Mouse (Mus musculus): ENCODE data around the gene Olfr1184. TPM values are rescaled to one million over a fixed set of nuclear protein-coding genes. Genes with fewer than 3 reads are reported as not detected.
"Not testable (repeated sequence)": the region's sequence is repeated elsewhere in the genome, so short reads cannot be mapped to it uniquely, and the experiment has no call there.

Olfr1184 gene
- polyA plus RNA-seq (2016; fragmentation: Nextera tagmentation; extraction: Ambion mirVana), result not detected in 2 replicates

DNA sequence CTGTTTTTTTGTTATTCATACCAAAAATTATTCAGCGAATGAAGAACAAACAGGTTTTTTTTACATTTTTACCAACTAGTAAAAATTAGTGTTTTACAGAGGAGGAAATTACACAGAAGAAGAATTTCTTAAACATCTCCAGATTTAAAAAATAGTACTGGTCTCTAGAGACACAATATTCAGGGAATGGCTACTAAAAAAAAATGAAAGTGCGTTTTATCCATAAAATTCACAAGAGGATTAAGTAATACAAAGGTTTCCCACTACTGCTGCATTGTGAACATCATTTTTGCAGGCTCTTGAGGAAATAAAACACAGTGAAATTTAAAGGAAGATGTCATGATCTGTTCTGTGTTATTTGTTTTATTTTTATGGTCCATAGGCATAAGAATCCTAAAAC lies at the start of gene Olfr1184:
TSS of gene Olfr1184 (plus strand) at position 301 of the 400 bp plus-strand sequence.
- Histone ChIP-seq H3K9me3 (no peaks in the 10 kb centered on the region), H3K36me3 (replicated peaks) (no peaks in the 10 kb centered on the region), H3K4me1 (no peaks in the 10 kb centered on the region), H3K4me3 (no peak within 1 kb of the TSS), H3K27me3 (replicated peaks; ENCODE audit: low read depth, poor library complexity, severe bottlenecking) (no peaks in the 10 kb centered on the region), H3K27ac (replicated peaks) (no peak within 1 kb of the TSS)
- WGBS, result 90% methylated on average over 2 of the region's 2 CpGs
- no peak for DNase-seq (ENCODE audit: low spot score)

DNA sequence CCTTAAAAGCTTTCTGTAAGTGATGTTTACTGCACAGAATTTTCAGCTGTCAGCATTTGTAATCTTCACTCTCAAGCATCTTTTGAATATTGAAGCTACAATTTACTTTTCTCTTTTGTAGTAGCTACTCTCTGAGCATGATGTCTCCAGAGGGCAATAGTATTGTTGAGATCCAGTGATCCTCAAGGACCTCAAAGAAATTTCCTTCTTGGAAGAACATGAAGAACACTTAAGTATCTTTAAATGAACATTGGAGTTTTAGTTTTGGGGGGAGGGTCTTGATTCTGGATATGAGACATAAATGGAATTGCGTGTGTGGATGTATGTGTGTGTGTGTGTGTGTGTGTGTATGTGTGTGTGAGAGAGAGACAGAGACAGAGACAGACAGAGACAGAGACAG lies 34.4 kb upstream of the Olfr1184 start, which contains the start of gene Gm13757:
TSS of gene Gm13757 (minus strand) at position 101 of the 400 bp plus-strand sequence.
- DNase-seq (ENCODE audit: low spot score), result no peak
- no peaks in the 10 kb centered on the region for H3K4me1 ChIP-seq
- 98% methylated on average over 1 of the region's 1 CpGs for WGBS

DNA sequence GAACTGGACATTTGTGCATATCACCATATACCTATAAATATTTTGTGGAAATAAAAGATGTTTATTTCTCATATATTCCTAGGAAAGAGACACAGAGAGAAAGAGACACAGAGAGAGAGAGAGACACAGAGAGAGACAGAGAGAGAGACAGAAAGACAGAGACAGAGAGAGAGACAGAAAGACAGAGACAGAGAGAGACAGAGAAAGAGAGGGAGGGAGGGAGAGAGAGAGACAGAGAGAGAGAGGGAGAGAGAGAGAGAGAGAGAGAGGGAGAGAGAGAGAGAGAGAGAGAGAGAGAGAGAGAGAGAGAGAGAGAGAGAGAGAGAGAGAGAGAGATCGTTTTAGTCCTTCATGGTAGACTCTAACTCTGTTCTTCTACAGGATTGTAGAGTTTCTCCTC lies 28.8 kb upstream of the Olfr1184 start, which contains the start of gene Olfr1183:
TSS of gene Olfr1183 (plus strand) at position 301 of the 400 bp plus-strand sequence.
- H3K27ac ChIP-seq (replicated peaks); H3K9me3 ChIP-seq; H3K27me3 ChIP-seq (replicated peaks; ENCODE audit: low read depth, poor library complexity, severe bottlenecking); H3K36me3 ChIP-seq (replicated peaks); H3K4me3 ChIP-seq; H3K4me1 ChIP-seq; DNase-seq (ENCODE audit: low spot score): not testable (repeated sequence)
- WGBS, result 77% methylated on average over 1 of the region's 1 CpGs

More for the DNA sequence above, 34.4 kb upstream of the Olfr1184 start, which contains the start of gene Gm13757:
- no peaks in the 10 kb centered on the region for H3K27me3 ChIP-seq (replicated peaks; ENCODE audit: low read depth, poor library complexity, severe bottlenecking)
- no peaks in the 10 kb centered on the region for H3K9me3 ChIP-seq
- H3K4me3 ChIP-seq, result no peak within 1 kb of the TSS
- no peak within 1 kb of the TSS for H3K27ac ChIP-seq (replicated peaks)
- H3K36me3 ChIP-seq (replicated peaks), result no peaks in the 10 kb centered on the region

DNA sequence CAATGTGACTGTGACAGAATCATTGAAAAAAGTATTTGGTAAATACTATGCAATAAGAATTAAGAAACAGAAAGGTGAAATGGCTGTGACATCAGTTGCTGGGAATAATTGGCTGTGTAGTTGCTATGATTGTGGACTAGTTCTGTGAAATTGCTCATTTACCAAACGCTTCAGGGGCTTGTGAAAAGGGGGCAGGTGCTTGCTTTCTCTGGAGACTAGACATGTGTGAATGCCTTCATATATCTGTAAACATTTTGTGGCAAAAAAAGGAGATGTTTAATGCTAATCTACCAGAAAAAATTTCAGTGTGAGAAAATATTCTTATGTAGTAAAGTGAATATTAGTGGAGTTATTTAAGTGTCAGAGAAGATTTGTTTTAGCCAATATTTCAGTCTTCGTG lies 9.6 kb downstream of the Olfr1184 start, which contains the start of gene Olfr1185-ps1:
TSS of gene Olfr1185-ps1 (plus strand) at position 301 of the 400 bp plus-strand sequence.
- Histone ChIP-seq H3K27me3 (replicated peaks; ENCODE audit: low read depth, poor library complexity, severe bottlenecking) (no peaks in the 10 kb centered on the region), H3K36me3 (replicated peaks) (no peaks in the 10 kb centered on the region), H3K27ac (replicated peaks) (no peak within 1 kb of the TSS), H3K4me3 (no peak within 1 kb of the TSS), H3K4me1 (no peaks in the 10 kb centered on the region), H3K9me3 (no peaks in the 10 kb centered on the region)
- WGBS, result 76% methylated on average over 2 of the region's 2 CpGs
- DNase-seq (ENCODE audit: low spot score), result no peak

DNA sequence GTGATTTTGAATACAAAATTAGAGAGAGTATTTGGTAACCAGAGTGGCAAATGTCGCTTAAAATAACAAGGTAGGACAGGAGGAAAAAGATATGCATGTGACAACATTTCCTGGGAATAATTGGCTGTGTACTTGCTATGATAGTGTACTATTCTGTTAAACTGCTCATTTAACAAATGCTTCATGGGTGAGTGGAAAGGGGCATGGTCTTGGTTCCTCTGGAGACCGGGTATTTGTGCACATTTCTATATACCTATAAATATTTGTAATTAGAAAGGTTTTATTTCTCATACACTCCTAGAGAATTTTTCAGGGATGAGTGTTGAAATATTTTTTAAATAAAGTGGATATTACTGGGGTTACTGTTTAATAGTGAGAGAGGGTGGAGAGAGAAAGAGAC lies 34.9 kb downstream of the Olfr1184 start, which contains the start of gene Olfr1186:
TSS of gene Olfr1186 (plus strand) at position 301 of the 400 bp plus-strand sequence.
- Histone ChIP-seq H3K36me3 (replicated peaks) (no peaks in the 10 kb centered on the region), H3K27me3 (replicated peaks; ENCODE audit: low read depth, poor library complexity, severe bottlenecking) (no peaks in the 10 kb centered on the region), H3K9me3 (no peaks in the 10 kb centered on the region), H3K4me1 (no peaks in the 10 kb centered on the region), H3K27ac (replicated peaks) (no peak within 1 kb of the TSS), H3K4me3 (no peak within 1 kb of the TSS)
- 88% methylated on average over 2 of the region's 2 CpGs for WGBS
- DNase-seq (ENCODE audit: low spot score), result no peak

DNA sequence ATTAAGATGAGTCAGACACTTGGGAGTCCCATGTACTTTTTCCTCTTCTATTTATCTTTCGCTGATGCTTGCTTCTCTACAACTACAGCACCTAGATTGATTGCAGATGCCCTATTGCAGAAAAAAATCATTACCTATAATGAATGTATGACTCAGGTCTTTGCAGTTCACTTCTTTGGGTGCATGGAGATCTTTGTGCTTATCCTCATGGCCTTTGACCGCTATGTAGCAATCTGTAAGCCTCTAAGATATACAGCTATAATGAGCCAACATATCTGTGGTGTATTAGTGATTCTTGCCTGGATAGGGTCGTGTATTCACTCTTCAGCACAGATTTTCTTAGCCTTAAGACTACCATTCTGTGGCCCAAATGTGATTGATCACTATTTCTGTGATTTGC lies 42.3 kb downstream of the Olfr1184 start:
- H3K4me3 ChIP-seq, result no peak overlapping the region
- H3K4me1 ChIP-seq, result no peaks in the 10 kb centered on the region
- no peaks in the 10 kb centered on the region for H3K9me3 ChIP-seq
- H3K27ac ChIP-seq (replicated peaks), result no peak overlapping the region
- H3K27me3 ChIP-seq (replicated peaks; ENCODE audit: low read depth, poor library complexity, severe bottlenecking), result no peaks in the 10 kb centered on the region
- no peaks in the 10 kb centered on the region for H3K36me3 ChIP-seq (replicated peaks)
- no peak for DNase-seq (ENCODE audit: low spot score)
- WGBS, result 75% methylated on average over 3 of the region's 3 CpGs

Other genes with a start within 250 kb of the Olfr1184 start
- not detected in 2 replicates for gene Olfr1173, start 203.7 kb upstream of the Olfr1184 start, polyA plus RNA-seq (2016; fragmentation: Nextera tagmentation; extraction: Ambion mirVana)
- gene Olfr1174-ps, start 168.5 kb upstream of the Olfr1184 start, polyA plus RNA-seq (2016; fragmentation: Nextera tagmentation; extraction: Ambion mirVana), result not detected in 2 replicates
- gene Olfr1175-ps, start 156.4 kb upstream of the Olfr1184 start, polyA plus RNA-seq (2016; fragmentation: Nextera tagmentation; extraction: Ambion mirVana), result not detected in 2 replicates
- not detected in 2 replicates for gene Olfr1176, start 146.9 kb upstream of the Olfr1184 start, polyA plus RNA-seq (2016; fragmentation: Nextera tagmentation; extraction: Ambion mirVana)
- gene Olfr1177-ps, start 137.1 kb upstream of the Olfr1184 start, polyA plus RNA-seq (2016; fragmentation: Nextera tagmentation; extraction: Ambion mirVana), result not detected in 2 replicates
- not detected in 2 replicates for gene Olfr1178, start 96.5 kb upstream of the Olfr1184 start, polyA plus RNA-seq (2016; fragmentation: Nextera tagmentation; extraction: Ambion mirVana)
- gene Olfr1179, start 77.1 kb upstream of the Olfr1184 start, polyA plus RNA-seq (2016; fragmentation: Nextera tagmentation; extraction: Ambion mirVana), result not detected in 2 replicates
- gene Olfr1180, start 64.4 kb upstream of the Olfr1184 start, polyA plus RNA-seq (2016; fragmentation: Nextera tagmentation; extraction: Ambion mirVana), result not detected in 2 replicates
- gene Olfr1181, start 57.4 kb upstream of the Olfr1184 start, polyA plus RNA-seq (2016; fragmentation: Nextera tagmentation; extraction: Ambion mirVana), result not detected in 2 replicates
- gene Gm13757, start 34.5 kb upstream of the Olfr1184 start, polyA plus RNA-seq (2016; fragmentation: Nextera tagmentation; extraction: Ambion mirVana), result not detected in 2 replicates
- not detected in 2 replicates for gene Olfr1183, start 28.7 kb upstream of the Olfr1184 start, polyA plus RNA-seq (2016; fragmentation: Nextera tagmentation; extraction: Ambion mirVana)
- not detected in 2 replicates for gene Olfr1185-ps1, start 9.7 kb downstream of the Olfr1184 start, polyA plus RNA-seq (2016; fragmentation: Nextera tagmentation; extraction: Ambion mirVana)
- not detected in 2 replicates for gene Olfr1186, start 35.0 kb downstream of the Olfr1184 start, polyA plus RNA-seq (2016; fragmentation: Nextera tagmentation; extraction: Ambion mirVana)
- gene Olfr1188, start 73.3 kb downstream of the Olfr1184 start, polyA plus RNA-seq (2016; fragmentation: Nextera tagmentation; extraction: Ambion mirVana), result not detected in 2 replicates
- not detected in 2 replicates for gene Olfr1189, start 102.9 kb downstream of the Olfr1184 start, polyA plus RNA-seq (2016; fragmentation: Nextera tagmentation; extraction: Ambion mirVana)
- not detected in 2 replicates for gene Olfr1191-ps1, start 156.9 kb downstream of the Olfr1184 start, polyA plus RNA-seq (2016; fragmentation: Nextera tagmentation; extraction: Ambion mirVana)
- not detected in 2 replicates for gene Olfr1192-ps1, start 164.9 kb downstream of the Olfr1184 start, polyA plus RNA-seq (2016; fragmentation: Nextera tagmentation; extraction: Ambion mirVana)
- gene Olfr1193, start 192.0 kb downstream of the Olfr1184 start, polyA plus RNA-seq (2016; fragmentation: Nextera tagmentation; extraction: Ambion mirVana), result not detected in 2 replicates
- gene Olfr1195, start 205.6 kb downstream of the Olfr1184 start, polyA plus RNA-seq (2016; fragmentation: Nextera tagmentation; extraction: Ambion mirVana), result not detected in 2 replicates
- not detected in 2 replicates for gene Olfr1196, start 221.0 kb downstream of the Olfr1184 start, polyA plus RNA-seq (2016; fragmentation: Nextera tagmentation; extraction: Ambion mirVana)
- not detected in 2 replicates for gene Olfr1197, start 248.8 kb downstream of the Olfr1184 start, polyA plus RNA-seq (2016; fragmentation: Nextera tagmentation; extraction: Ambion mirVana)

Data from embryonic facial prominence, embryonic 10.5 days (tissue).